Mouse (Mus musculus) heart, postnatal 0 days (tissue): ENCODE measurements around the gene Pon1. TPM values are rescaled to one million over a fixed set of nuclear protein-coding genes. Genes with fewer than 3 reads are reported as not detected.

Experiments used
- ATAC-seq: fragments of 200-750 bp; cut with Nextera tagmentation; 2 replicates; pipeline ENCODE4 v1.8.0; 2017; ENCODE audit warnings: low read depth, moderate number of reproducible peaks, moderate library complexity; ENCODE audit not compliant: insufficient read depth
- DNase-seq: peaks from one replicate; pipeline ENCODE4 v3.0.0-alpha.2; 2016; ENCODE audit warnings: low spot score
- H3K27ac ChIP-seq: fragments of 300-500 bp; sonication (generic); 2 replicates; pipeline ENCODE4 v1.5.1; 2014; ENCODE audit warnings: low read depth, mild to moderate bottlenecking
- H3K27me3 ChIP-seq: fragments of 300-500 bp; sonication (generic); 2 replicates; pipeline ENCODE4 v1.6.1; 2014; ENCODE audit warnings: low read length, mixed read lengths; ENCODE audit not compliant: control insufficient read depth, insufficient read depth
- H3K36me3 ChIP-seq: fragments of 300-500 bp; sonication (generic); replicated peaks from 2 replicates; pipeline ENCODE4 v1.6.1; 2014; ENCODE audit warnings: low read length, mixed read lengths; ENCODE audit not compliant: control insufficient read depth, insufficient read depth
- H3K4me1 ChIP-seq: fragments of 300-500 bp; sonication (generic); 2 replicates; pipeline ENCODE4 v1.6.1; 2014; ENCODE audit warnings: antibody characterized with exemption; ENCODE audit not compliant: control insufficient read depth, insufficient read depth
- H3K4me2 ChIP-seq: fragments of 300-500 bp; sonication (generic); 2 replicates; pipeline ENCODE4 v1.6.1; 2014; ENCODE audit warnings: low read depth, mild to moderate bottlenecking, low read length, moderate library complexity
- H3K4me3 ChIP-seq: fragments of 300-500 bp; sonication (generic); 2 replicates; pipeline ENCODE4 v1.5.1; 2014; ENCODE audit warnings: low read depth, low read length
- H3K9ac ChIP-seq: fragments of 300-500 bp; sonication (generic); replicated peaks from 2 replicates; pipeline ENCODE4 v1.6.1; 2014; ENCODE audit warnings: low read depth, low read length, mixed read lengths
- H3K9me3 ChIP-seq: fragments of 300-500 bp; sonication (generic); replicated peaks from 2 replicates; pipeline ENCODE4 v1.6.1; 2016; ENCODE audit warnings: low read length; ENCODE audit not compliant: control insufficient read depth
- CTCF ChIP-seq: IDR thresholded peaks from 2 replicates; pipeline ENCODE4 v1.5.1; 2016; ENCODE audit warnings: antibody characterized with exemption, control low read depth, low read depth
- EP300 ChIP-seq: IDR thresholded peaks from 2 replicates; pipeline ENCODE4 v1.6.1; 2016; ENCODE audit warnings: antibody characterized with exemption, low read depth
- WGBS: fragments of 180-500 bp; shearing (Covaris S2); extraction: QIAGEN DNeasy Blood & Tissue Kit; methylation state at CpG from one replicate; pipeline ENCODE4 v1.1.7; 2014; 5-methylcytosine and 5-hydroxymethylcytosine counted together
- polyA plus RNA-seq: library from polyadenylated mRNA; unstranded; fragments of >200 nt; fragmentation: Nextera tagmentation; extraction: Ambion mirVana; gene quantifications from 2 replicates; pipeline ENCODE4 v1.2.1, GENCODE M21; 2015
- total RNA-seq: library from RNA; depleted of rRNA; stranded (reverse); fragments of >200 nt; gene quantifications from 2 replicates; pipeline ENCODE4 v1.2.3, GENCODE M21; 2014; ENCODE audit warnings: low replicate concordance

Gene Pon1
- total and polyA plus RNA-seq, 2 experiments from 2014 or later, result not detected

- TF ChIP-seq EP300, result no peak
- no peak for TF ChIP-seq CTCF
- H3K27ac ChIP-seq, result no peak overlapping the region
- no peaks in the 10 kb centered on the region for H3K27me3 ChIP-seq
- H3K9ac ChIP-seq, result no peak overlapping the region
- DNase-seq (no peak), ATAC-seq (no peak)
- no peak overlapping the region for H3K4me3 ChIP-seq
- H3K4me1 ChIP-seq, result no peaks in the 10 kb centered on the region
- H3K36me3 ChIP-seq, result no peaks in the 10 kb centered on the region
- 71% methylated on average over 5 of the region's 5 CpGs for WGBS
- H3K9me3 ChIP-seq, result no peaks in the 10 kb centered on the region
- H3K4me2 ChIP-seq, result no peak overlapping the region
These were observed 5.7 kb downstream of the Pon1 start for GRCm38 (mm10) chr6:5188036-5188435.

- Histone ChIP-seq H3K27me3 (no peaks in the 10 kb centered on the region), H3K9ac (no peak overlapping the region), H3K27ac (no peak overlapping the region), H3K4me2 (no peak overlapping the region), H3K9me3 (no peaks in the 10 kb centered on the region), H3K36me3 (no peaks in the 10 kb centered on the region), H3K4me1 (no peaks in the 10 kb centered on the region), H3K4me3 (no peak overlapping the region)
- WGBS, result 87% methylated on average over 6 of the region's 6 CpGs
- ATAC-seq, result no peak
- no peak for TF ChIP-seq EP300
- TF ChIP-seq CTCF, result no peak
- no peak for DNase-seq
These were observed 6.2 kb downstream of the Pon1 start for GRCm38 (mm10) chr6:5187586-5187985.

GRCm38 (mm10) chr6:5186229-5186950, 7.4 kb downstream of the Pon1 start:
- no peak for ATAC-seq
- no peak for TF ChIP-seq EP300
- no peak for TF ChIP-seq CTCF
- WGBS, result 69% methylated on average over 7 of the region's 7 CpGs

GRCm38 (mm10) chr6:5180645-5181044, 13.1 kb downstream of the Pon1 start:
- no peak for ATAC-seq

More at GRCm38 (mm10) chr6:5186229-5186950, 7.4 kb downstream of the Pon1 start:
- no peaks in the 10 kb centered on the region for H3K4me1 ChIP-seq
- H3K27ac ChIP-seq, result no peak overlapping the region
- H3K4me2 ChIP-seq, result no peak overlapping the region
- no peaks in the 10 kb centered on the region for H3K9me3 ChIP-seq
- no peaks in the 10 kb centered on the region for H3K27me3 ChIP-seq
- H3K4me3 ChIP-seq, result no peak overlapping the region
- no peak for DNase-seq
- no peak overlapping the region for H3K9ac ChIP-seq
- no peaks in the 10 kb centered on the region for H3K36me3 ChIP-seq

GRCm38 (mm10) chr6:5179189-5179588, 14.6 kb downstream of the Pon1 start:
- no peaks in the 10 kb centered on the region for H3K27me3 ChIP-seq
- H3K4me2 ChIP-seq, result no peak overlapping the region
- no peaks in the 10 kb centered on the region for H3K4me1 ChIP-seq
- no peaks in the 10 kb centered on the region for H3K36me3 ChIP-seq
- no peak overlapping the region for H3K27ac ChIP-seq
- DNase-seq, result no peak
- ATAC-seq, result no peak
- H3K9me3 ChIP-seq, result no peaks in the 10 kb centered on the region
- H3K9ac ChIP-seq, result no peak overlapping the region
- 84% methylated on average over 6 of the region's 6 CpGs for WGBS
- H3K4me3 ChIP-seq, result no peak overlapping the region
- TF ChIP-seq CTCF, result no peak
- TF ChIP-seq EP300, result no peak

More at GRCm38 (mm10) chr6:5180645-5181044, 13.1 kb downstream of the Pon1 start:
- Histone ChIP-seq H3K9ac (no peak overlapping the region), H3K27ac (no peak overlapping the region), H3K27me3 (no peaks in the 10 kb centered on the region), H3K4me3 (no peak overlapping the region), H3K4me1 (no peaks in the 10 kb centered on the region), H3K4me2 (no peak overlapping the region), H3K36me3 (no peaks in the 10 kb centered on the region), H3K9me3 (no peaks in the 10 kb centered on the region)
- peak; percentile 23 for DNase-seq
- TF ChIP-seq CTCF (no peak), EP300 (no peak)
- 71% methylated on average over 5 of the region's 5 CpGs for WGBS
